Mouse (Mus musculus): ENCODE data around the gene Gpr137.

The Gpr137 gene

GRCm38 (mm10) chr19:6941372-6942248 is 670 bp downstream of the Gpr137 start, which contains the start of gene Bad:
Gene Bad (plus strand): TSS chr19:6941861.
- DNase-seq (ENCODE audit: low spot score in 2 of 2) = peak; percentile 94

- DNase-seq (ENCODE audit: low spot score in 2 of 2) = no peak
These were observed 1.6 kb downstream of the Gpr137 start for GRCm38 (mm10) chr19:6940396-6941351.

- no peak for DNase-seq (ENCODE audit: low spot score in 2 of 2)
These were observed 2.9 kb downstream of the Gpr137 start for GRCm38 (mm10) chr19:6939106-6940002.

- DNase-seq (ENCODE audit: low spot score in 2 of 2) = no peak
These were observed 4.5 kb downstream of the Gpr137 start for GRCm38 (mm10) chr19:6937541-6938465.

GRCm38 (mm10) chr19:6936299-6936698 is 6.0 kb downstream of the Gpr137 start:
- DNase-seq (ENCODE audit: low spot score in 2 of 2) = no peak

- DNase-seq (ENCODE audit: low spot score in 2 of 2) = no peak
These were observed 7.9 kb downstream of the Gpr137 start, which contains the start of gene Kcnk4 for GRCm38 (mm10) chr19:6934195-6934977. Gene Kcnk4 (minus strand): TSS chr19:6934515.

- DNase-seq (ENCODE audit: low spot score in 2 of 2) = peak; percentile 71 to 72
These were observed 8.7 kb downstream of the Gpr137 start for GRCm38 (mm10) chr19:6933436-6934194.

GRCm38 (mm10) chr19:6933102-6933435 is 9.2 kb downstream of the Gpr137 start:
- DNase-seq (ENCODE audit: low spot score in 2 of 2) = no peak

- DNase-seq (ENCODE audit: low spot score in 2 of 2) = no peak
These were observed 10.3 kb downstream of the Gpr137 start for GRCm38 (mm10) chr19:6932018-6932417.

- DNase-seq (ENCODE audit: low spot score in 2 of 2) = no peak
These were observed 11.3 kb downstream of the Gpr137 start for GRCm38 (mm10) chr19:6931002-6931401.

GRCm38 (mm10) chr19:6928080-6928479 is 14.2 kb downstream of the Gpr137 start:
- no peak for DNase-seq (ENCODE audit: low spot score in 2 of 2)

GRCm38 (mm10) chr19:6926559-6927255 is 15.6 kb downstream of the Gpr137 start:
- no peak for DNase-seq (ENCODE audit: low spot score in 2 of 2)

GRCm38 (mm10) chr19:6925611-6926329 is 16.5 kb downstream of the Gpr137 start:
- DNase-seq (ENCODE audit: low spot score in 2 of 2) = no peak

- no peak for DNase-seq (ENCODE audit: low spot score in 2 of 2)
These were observed 17.0 kb downstream of the Gpr137 start, which contains the start of gene Catsperz for GRCm38 (mm10) chr19:6925307-6925573. Gene Catsperz (minus strand): TSS chr19:6925380.

- DNase-seq (ENCODE audit: low spot score in 2 of 2) = peak; percentile 88 to 93
These were observed 17.6 kb downstream of the Gpr137 start for GRCm38 (mm10) chr19:6924461-6925306.

- DNase-seq (ENCODE audit: low spot score in 2 of 2) = no peak
These were observed 19.2 kb downstream of the Gpr137 start for GRCm38 (mm10) chr19:6922901-6923735.

All from frontal cortex, postnatal 36 days (tissue).